Mouse (Mus musculus) CD8-positive naive resting alpha-beta T cell, adult 2 months (primary cell): ENCODE data around the gene Hif3a.

Experiments used
- DNase-seq, 2 experiments: peaks; one replicate each; pipeline ENCODE4 v3.0.0; 2022; ENCODE audit warnings: low read depth in 2 of 2, low spot score in 2 of 2

The Hif3a gene

GRCm38 (mm10) chr7:17056601-17057523 lies 5.4 kb downstream of the Hif3a start:
- DNase-seq: no peak

GRCm38 (mm10) chr7:17056081-17056581 lies 6.1 kb downstream of the Hif3a start:
- DNase-seq: peak; percentile 25 to 30

- DNase-seq: no peak
These were observed 6.8 kb downstream of the Hif3a start for GRCm38 (mm10) chr7:17055287-17055946.

- no peak for DNase-seq
These were observed 7.8 kb downstream of the Hif3a start for GRCm38 (mm10) chr7:17054325-17054989.

GRCm38 (mm10) chr7:17050933-17051594 lies 11.2 kb downstream of the Hif3a start:
- peak; percentile 28 to 43 for DNase-seq

GRCm38 (mm10) chr7:17050491-17050890 lies 11.7 kb downstream of the Hif3a start:
- no peak for DNase-seq

- DNase-seq: no peak
These were observed 13.6 kb downstream of the Hif3a start for GRCm38 (mm10) chr7:17048431-17049190.

- DNase-seq: no peak
These were observed 15.1 kb downstream of the Hif3a start for GRCm38 (mm10) chr7:17047041-17047682.

GRCm38 (mm10) chr7:17045743-17046142 lies 16.5 kb downstream of the Hif3a start:
- no peak for DNase-seq

- no peak for DNase-seq
These were observed 22.9 kb downstream of the Hif3a start for GRCm38 (mm10) chr7:17039373-17039772.

GRCm38 (mm10) chr7:17038018-17038695 lies 24.1 kb downstream of the Hif3a start:
- no peak for DNase-seq

GRCm38 (mm10) chr7:17030239-17030638 lies 32.0 kb downstream of the Hif3a start:
- no peak for DNase-seq

GRCm38 (mm10) chr7:17028923-17029322 lies 33.3 kb downstream of the Hif3a start:
- no peak for DNase-seq

GRCm38 (mm10) chr7:17027588-17028343 lies 34.5 kb downstream of the Hif3a start, which contains the start of gene Ppp5c:
Gene Ppp5c (minus strand): TSS chr7:17027924.
- DNase-seq: peak; percentile 41 to 43

GRCm38 (mm10) chr7:17026710-17027587 lies 35.3 kb downstream of the Hif3a start:
- DNase-seq: peak; percentile 12 to 32

- DNase-seq: no peak
These were observed 36.2 kb downstream of the Hif3a start for GRCm38 (mm10) chr7:17025896-17026622.

- no peak for DNase-seq
These were observed 36.7 kb downstream of the Hif3a start for GRCm38 (mm10) chr7:17025505-17025894.
